Mouse (Mus musculus): Measurements from ENCODE around the gene Atp6v1e2.

GRCm38 (mm10) chr17:86904206-86904605 lies 43.5 kb downstream of the Atp6v1e2 start:
- no peak for TF ChIP-seq CTCF (IDR thresholded peaks at IDR 0.05; ENCODE audit: low read depth, low read length)
- TF ChIP-seq POLR2A (IDR thresholded peaks at IDR 0.05; ENCODE audit: insufficient read depth, low read length): no peak
